Mouse (Mus musculus): ENCODE data around the gene Psme3.

- TF ChIP-seq CTCF (IDR thresholded peaks at IDR 0.05; ENCODE audit: insufficient read depth, low read length) (no peak), POLR2A (IDR thresholded peaks at IDR 0.05; ENCODE audit: borderline replicate concordance, extremely low read depth, low read depth, low read length) (peak; percentile 9; the same call in 1 of the 2 replicates)
Measured at GRCm38 (mm10) chr11:101276319-101277070, 39.5 kb upstream of the Psme3 start.

All from lung, adult 2 months (tissue).